Mouse (Mus musculus) kidney, postnatal 10 days (tissue): ENCODE measurements around the gene Mamstr.

ENCODE experiments used
- DNase-seq: peaks from one replicate; pipeline ENCODE4 v3.0.0; 2021; ENCODE audit warnings: mixed read lengths

The Mamstr gene

DNA sequence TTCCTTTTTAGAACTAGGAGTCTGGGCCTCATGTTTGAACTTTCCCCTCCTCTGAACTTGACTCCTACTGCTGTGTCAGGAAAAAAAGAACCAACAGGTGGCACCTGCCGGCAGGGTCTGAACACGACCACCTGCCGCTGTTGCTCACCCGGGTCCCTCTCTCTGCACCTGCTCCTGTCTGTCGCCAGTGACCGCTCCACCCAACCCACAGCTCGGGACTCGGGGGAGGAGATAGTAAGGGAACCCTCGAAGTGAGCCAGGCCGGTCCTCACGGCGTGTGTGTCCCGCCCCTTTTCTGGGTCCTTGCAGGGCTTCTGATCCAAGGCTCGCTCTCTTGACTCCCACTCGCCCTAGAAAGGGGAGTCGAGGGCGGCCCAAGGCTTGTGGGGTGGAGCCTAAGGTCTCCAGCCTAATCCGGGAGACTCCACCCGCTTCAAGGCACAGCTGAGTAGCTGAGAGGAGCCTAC lies at the start of gene Mamstr:
Mamstr (plus strand) TSS at position 417 of the 467 bp plus-strand sequence.
- DNase-seq: peak; percentile 50

DNA sequence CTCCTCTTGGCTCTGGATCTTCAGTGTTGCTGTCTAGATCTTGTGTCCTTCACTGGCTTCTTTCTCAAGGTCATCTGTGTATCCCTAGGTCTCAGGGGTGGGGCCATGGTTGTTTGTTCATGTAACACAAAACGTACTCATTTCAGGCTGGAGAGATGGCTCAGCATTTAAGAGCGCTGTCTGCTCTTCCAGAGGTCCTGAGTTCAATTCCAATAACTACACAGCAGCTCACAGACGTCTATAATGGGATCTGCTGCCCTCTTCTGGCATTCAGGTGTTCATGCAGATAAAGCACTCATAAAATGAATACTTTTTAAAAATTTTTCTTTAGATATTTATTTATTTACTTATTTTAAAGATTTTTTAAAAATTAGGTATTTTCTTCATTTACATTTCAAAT lies 48.9 kb upstream of the Mamstr start:
- DNase-seq: no peak

- DNase-seq: no peak
Observed at GRCm38 (mm10) chr7:45591880-45592279, 47.9 kb upstream of the Mamstr start.

GRCm38 (mm10) chr7:45593118-45593815 lies 46.5 kb upstream of the Mamstr start:
- peak; percentile 84 for DNase-seq

- no peak for DNase-seq
Observed at GRCm38 (mm10) chr7:45595176-45595575, 44.6 kb upstream of the Mamstr start.

DNA sequence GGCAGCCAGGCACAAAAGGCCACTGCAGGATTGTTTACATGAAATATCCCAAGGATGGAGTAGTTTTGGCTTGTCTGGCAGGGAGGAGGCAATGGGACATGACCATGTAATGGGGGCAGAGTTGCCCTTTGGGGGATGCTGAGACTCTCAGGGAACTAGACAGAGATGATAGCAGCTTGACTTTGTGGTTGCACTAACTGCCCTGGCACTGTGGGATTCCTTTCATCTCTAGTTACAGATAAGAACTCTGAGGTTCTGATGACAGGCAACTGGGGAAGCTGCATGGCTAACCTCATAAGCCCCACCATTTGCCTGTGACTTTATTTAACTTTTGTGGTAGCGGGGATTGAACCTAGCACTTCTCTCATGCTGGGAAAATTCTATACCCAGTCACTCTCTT lies 43.7 kb upstream of the Mamstr start:
- DNase-seq: no peak

- no peak for DNase-seq
Observed at GRCm38 (mm10) chr7:45597013-45597412, 42.8 kb upstream of the Mamstr start.

DNA sequence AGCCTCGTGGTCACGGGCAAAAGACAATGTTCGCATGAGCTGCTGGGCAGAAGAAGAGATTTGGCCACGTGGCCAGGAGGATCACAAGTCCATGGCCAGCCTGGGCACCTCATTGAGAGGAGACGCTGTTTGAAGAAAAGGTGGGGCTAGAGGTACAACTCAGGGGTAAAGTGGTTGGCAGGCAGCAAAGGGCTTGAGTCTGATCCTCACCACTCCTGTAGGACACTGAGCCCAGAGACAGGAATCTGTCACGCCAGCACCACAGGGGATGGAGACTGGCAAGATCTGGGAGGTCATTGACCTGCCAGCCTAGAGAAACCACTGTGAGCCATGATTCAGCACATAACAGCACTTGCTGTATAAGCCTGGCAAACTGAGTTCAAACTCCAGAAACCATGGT lies 42.2 kb upstream of the Mamstr start:
- DNase-seq: no peak

GRCm38 (mm10) chr7:45598960-45599879 lies 40.6 kb upstream of the Mamstr start:
- no peak for DNase-seq

GRCm38 (mm10) chr7:45605704-45606289 lies 34.0 kb upstream of the Mamstr start:
- DNase-seq: no peak

DNA sequence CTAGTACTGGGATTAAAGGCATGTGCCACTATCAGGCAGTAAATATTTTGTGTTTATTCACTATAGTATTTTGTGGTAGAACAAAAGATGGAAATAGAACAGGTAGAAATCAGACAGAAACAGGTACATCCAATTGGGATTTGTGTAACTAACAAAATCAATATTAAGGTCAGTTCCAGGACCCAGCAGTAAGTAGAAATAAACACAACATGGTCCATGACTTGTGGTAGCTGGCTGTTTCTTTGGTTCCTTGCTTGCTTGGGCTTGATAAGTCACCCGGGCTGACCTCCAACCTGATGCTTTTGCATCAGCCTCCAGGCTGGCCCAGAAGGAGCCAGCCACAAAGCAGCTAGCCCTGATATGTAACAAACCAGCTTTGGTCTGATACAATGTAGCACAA lies 30.3 kb upstream of the Mamstr start:
- DNase-seq: no peak

GRCm38 (mm10) chr7:45616277-45616676 lies 23.5 kb upstream of the Mamstr start:
- peak; percentile 44 for DNase-seq

GRCm38 (mm10) chr7:45617042-45617695 lies 22.6 kb upstream of the Mamstr start, which contains the start of gene Fut1:
Gene Fut1, plus strand, starts transcription at chr7:45617289.
- peak; percentile 34 for DNase-seq

- DNase-seq: no peak
Observed at GRCm38 (mm10) chr7:45618316-45618715, 21.5 kb upstream of the Mamstr start.

- DNase-seq: no peak
Observed at GRCm38 (mm10) chr7:45619592-45619991, 20.2 kb upstream of the Mamstr start.

GRCm38 (mm10) chr7:45621443-45621842 lies 18.3 kb upstream of the Mamstr start, which contains the start of gene Izumo1:
Gene Izumo1, plus strand, starts transcription at chr7:45621811.
- peak; percentile 74 for DNase-seq

DNA sequence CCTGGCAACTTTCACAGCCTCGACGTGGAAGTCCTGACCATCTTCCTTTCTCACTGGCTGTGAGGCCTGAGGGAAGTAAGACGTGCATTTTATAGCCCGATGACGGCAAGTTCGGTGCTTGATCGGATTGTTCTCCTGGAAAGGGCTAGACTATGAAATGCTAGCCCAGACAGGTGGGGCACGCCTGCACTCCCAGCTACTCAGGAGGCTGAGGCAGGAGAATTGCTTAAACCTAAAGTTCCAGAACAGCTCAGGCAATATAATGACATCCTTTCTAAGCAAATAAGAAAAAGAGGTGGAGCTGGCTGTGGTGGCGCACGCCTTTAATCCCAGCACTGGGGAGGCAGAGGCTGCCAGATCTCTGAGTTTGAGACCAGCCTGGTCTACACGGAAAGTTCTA lies 16.3 kb upstream of the Mamstr start:
- no peak for DNase-seq

- no peak for DNase-seq
Observed at GRCm38 (mm10) chr7:45624718-45625117, 15.1 kb upstream of the Mamstr start.

- no peak for DNase-seq
Observed at GRCm38 (mm10) chr7:45625481-45625880, 14.3 kb upstream of the Mamstr start.

GRCm38 (mm10) chr7:45626571-45627076 lies 13.2 kb upstream of the Mamstr start:
- DNase-seq: no peak

DNA sequence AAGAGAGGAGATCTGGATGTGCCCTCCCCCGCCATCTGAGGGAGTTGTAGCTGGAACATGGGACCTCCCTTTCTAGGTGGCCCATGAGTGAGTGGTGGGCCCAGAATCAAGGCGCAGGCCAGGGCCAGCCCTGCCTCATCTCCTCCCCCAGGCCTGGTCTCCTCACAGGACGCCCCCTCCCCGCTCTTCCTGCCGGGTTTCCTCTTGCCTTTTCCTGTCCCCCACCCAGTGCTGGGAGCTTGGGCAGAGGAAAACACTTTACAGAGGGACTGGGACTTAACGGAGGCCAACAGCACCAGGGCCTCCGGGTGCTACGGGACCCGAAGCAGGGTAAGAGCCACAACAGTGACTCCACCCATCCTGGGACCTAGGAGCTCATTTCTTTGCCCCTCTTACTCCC lies 12.5 kb upstream of the Mamstr start, which contains the start of gene Rasip1:
Rasip1 (plus strand) TSS at position 228 of the 400 bp plus-strand sequence.
- DNase-seq: peak; percentile 75
